Mouse (Mus musculus): Measurements from ENCODE around the gene Selenow.

Selenow gene

GRCm38 (mm10) chr7:15961798-15962197, 39.6 kb upstream of the Selenow start:
- H3K36me3 ChIP-seq (ENCODE audit: insufficient read depth, low read length): no peaks in the 10 kb centered on the region
- H3K9me3 ChIP-seq (ENCODE audit: low read length): peaks cover 11% of the 10 kb centered on the region
- H3K4me3 ChIP-seq (replicated peaks; ENCODE audit: low read length): no peak overlapping the region
- TF ChIP-seq POU5F1 (IDR thresholded peaks at IDR 0.05; ENCODE audit: borderline replicate concordance, low read length): no peak
- no peak for TF ChIP-seq CTCF (conservative IDR thresholded peaks at IDR 0.05; ENCODE audit: low read length)
- H3K27me3 ChIP-seq (ENCODE audit: insufficient read depth, low read length): peaks cover 80% of the 10 kb centered on the region
- H3K4me1 ChIP-seq (replicated peaks; ENCODE audit: low read depth, low read length): peaks cover 53% of the 10 kb centered on the region

GRCm38 (mm10) chr7:15961239-15961638, 39.0 kb upstream of the Selenow start:
- TF ChIP-seq NANOG (IDR thresholded peaks at IDR 0.05; ENCODE audit: borderline replicate concordance, low read length) (no peak), CTCF (conservative IDR thresholded peaks at IDR 0.05; ENCODE audit: low read length) (no peak)
- H3K4me3 ChIP-seq (replicated peaks; ENCODE audit: low read length): no peak overlapping the region
- peaks cover 80% of the 10 kb centered on the region for H3K27me3 ChIP-seq (ENCODE audit: insufficient read depth, low read length)
- no peaks in the 10 kb centered on the region for H3K36me3 ChIP-seq (ENCODE audit: insufficient read depth, low read length)
- peaks cover 15% of the 10 kb centered on the region for H3K9me3 ChIP-seq (ENCODE audit: low read length)
- H3K4me1 ChIP-seq (replicated peaks; ENCODE audit: low read depth, low read length): peaks cover 50% of the 10 kb centered on the region

- TF ChIP-seq NANOG (IDR thresholded peaks at IDR 0.05; ENCODE audit: borderline replicate concordance, low read length): no peak
- TF ChIP-seq POU5F1 (IDR thresholded peaks at IDR 0.05; ENCODE audit: borderline replicate concordance, low read length): no peak
- no peak for TF ChIP-seq CTCF (conservative IDR thresholded peaks at IDR 0.05; ENCODE audit: low read length)
- Histone ChIP-seq H3K4me1 (replicated peaks; ENCODE audit: low read depth, low read length) (peaks cover 54% of the 10 kb centered on the region), H3K36me3 (ENCODE audit: insufficient read depth, low read length) (no peaks in the 10 kb centered on the region), H3K9me3 (ENCODE audit: low read length) (peaks cover 15% of the 10 kb centered on the region), H3K27me3 (ENCODE audit: insufficient read depth, low read length) (peaks cover 81% of the 10 kb centered on the region), H3K4me3 (replicated peaks; ENCODE audit: low read length) (no peak overlapping the region)
Observed at GRCm38 (mm10) chr7:15960691-15961090, 38.5 kb upstream of the Selenow start.

GRCm38 (mm10) chr7:15956143-15956542, 33.9 kb upstream of the Selenow start:
- TF ChIP-seq POU5F1 (IDR thresholded peaks at IDR 0.05; ENCODE audit: borderline replicate concordance, low read length) (no peak), NANOG (IDR thresholded peaks at IDR 0.05; ENCODE audit: borderline replicate concordance, low read length) (no peak), CTCF (conservative IDR thresholded peaks at IDR 0.05; ENCODE audit: low read length) (no peak)
- peaks cover 15% of the 10 kb centered on the region for H3K9me3 ChIP-seq (ENCODE audit: low read length)
- H3K27me3 ChIP-seq (ENCODE audit: insufficient read depth, low read length): peaks cover 78% of the 10 kb centered on the region
- H3K4me1 ChIP-seq (replicated peaks; ENCODE audit: low read depth, low read length): peaks cover 53% of the 10 kb centered on the region
- H3K4me3 ChIP-seq (replicated peaks; ENCODE audit: low read length): no peak overlapping the region
- H3K36me3 ChIP-seq (ENCODE audit: insufficient read depth, low read length): no peaks in the 10 kb centered on the region

DNA sequence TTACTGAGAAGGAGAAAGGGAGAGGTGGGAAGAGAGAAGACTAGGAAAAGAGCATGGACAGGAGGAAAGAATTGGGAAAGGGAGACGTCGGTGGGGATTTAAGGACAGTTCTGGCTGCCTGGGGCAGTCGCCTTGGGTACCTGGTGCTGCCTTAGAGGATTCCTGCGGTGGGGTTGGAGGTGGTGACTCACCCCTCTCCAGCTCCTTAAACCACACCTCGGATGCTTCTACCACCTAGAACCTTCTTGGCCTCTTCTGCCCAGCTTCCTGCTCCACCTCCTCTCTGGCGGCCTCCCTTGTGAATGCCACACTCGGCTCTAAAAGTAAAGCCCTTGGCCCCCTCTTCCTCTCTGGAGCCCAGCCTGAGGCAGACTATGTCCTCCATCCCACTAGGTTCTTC, 33.3 kb upstream of the Selenow start:
- peaks cover 78% of the 10 kb centered on the region for H3K27me3 ChIP-seq (ENCODE audit: insufficient read depth, low read length)
- H3K4me1 ChIP-seq (replicated peaks; ENCODE audit: low read depth, low read length): peaks cover 54% of the 10 kb centered on the region
- H3K9me3 ChIP-seq (ENCODE audit: low read length): peaks cover 15% of the 10 kb centered on the region
- no peak for TF ChIP-seq NANOG (IDR thresholded peaks at IDR 0.05; ENCODE audit: borderline replicate concordance, low read length)
- no peak for TF ChIP-seq CTCF (conservative IDR thresholded peaks at IDR 0.05; ENCODE audit: low read length)
- TF ChIP-seq POU5F1 (IDR thresholded peaks at IDR 0.05; ENCODE audit: borderline replicate concordance, low read length): no peak
- H3K36me3 ChIP-seq (ENCODE audit: insufficient read depth, low read length): no peaks in the 10 kb centered on the region
- H3K4me3 ChIP-seq (replicated peaks; ENCODE audit: low read length): peak overlapping the region; percentile 78

- peak overlapping the region; percentile 78 for H3K4me3 ChIP-seq (replicated peaks; ENCODE audit: low read length)
- TF ChIP-seq CTCF (conservative IDR thresholded peaks at IDR 0.05; ENCODE audit: low read length) (no peak), POU5F1 (IDR thresholded peaks at IDR 0.05; ENCODE audit: borderline replicate concordance, low read length) (no peak), NANOG (IDR thresholded peaks at IDR 0.05; ENCODE audit: borderline replicate concordance, low read length) (no peak)
- H3K9me3 ChIP-seq (ENCODE audit: low read length): peaks cover 15% of the 10 kb centered on the region
- H3K27me3 ChIP-seq (ENCODE audit: insufficient read depth, low read length): peaks cover 78% of the 10 kb centered on the region
- H3K4me1 ChIP-seq (replicated peaks; ENCODE audit: low read depth, low read length): peaks cover 58% of the 10 kb centered on the region
- H3K36me3 ChIP-seq (ENCODE audit: insufficient read depth, low read length): no peaks in the 10 kb centered on the region
Observed at GRCm38 (mm10) chr7:15954978-15955443, 32.8 kb upstream of the Selenow start.

- no peak for TF ChIP-seq POU5F1 (IDR thresholded peaks at IDR 0.05; ENCODE audit: borderline replicate concordance, low read length)
- TF ChIP-seq NANOG (IDR thresholded peaks at IDR 0.05; ENCODE audit: borderline replicate concordance, low read length): no peak
- no peak for TF ChIP-seq CTCF (conservative IDR thresholded peaks at IDR 0.05; ENCODE audit: low read length)
- Histone ChIP-seq H3K36me3 (ENCODE audit: insufficient read depth, low read length) (no peaks in the 10 kb centered on the region), H3K4me3 (replicated peaks; ENCODE audit: low read length) (peak overlapping the region; percentile 78; the same call in 1 of the 2 replicates), H3K9me3 (ENCODE audit: low read length) (peaks cover 15% of the 10 kb centered on the region), H3K4me1 (replicated peaks; ENCODE audit: low read depth, low read length) (peaks cover 64% of the 10 kb centered on the region), H3K27me3 (ENCODE audit: insufficient read depth, low read length) (peaks cover 79% of the 10 kb centered on the region)
Observed at GRCm38 (mm10) chr7:15954436-15954835, 32.2 kb upstream of the Selenow start.

DNA sequence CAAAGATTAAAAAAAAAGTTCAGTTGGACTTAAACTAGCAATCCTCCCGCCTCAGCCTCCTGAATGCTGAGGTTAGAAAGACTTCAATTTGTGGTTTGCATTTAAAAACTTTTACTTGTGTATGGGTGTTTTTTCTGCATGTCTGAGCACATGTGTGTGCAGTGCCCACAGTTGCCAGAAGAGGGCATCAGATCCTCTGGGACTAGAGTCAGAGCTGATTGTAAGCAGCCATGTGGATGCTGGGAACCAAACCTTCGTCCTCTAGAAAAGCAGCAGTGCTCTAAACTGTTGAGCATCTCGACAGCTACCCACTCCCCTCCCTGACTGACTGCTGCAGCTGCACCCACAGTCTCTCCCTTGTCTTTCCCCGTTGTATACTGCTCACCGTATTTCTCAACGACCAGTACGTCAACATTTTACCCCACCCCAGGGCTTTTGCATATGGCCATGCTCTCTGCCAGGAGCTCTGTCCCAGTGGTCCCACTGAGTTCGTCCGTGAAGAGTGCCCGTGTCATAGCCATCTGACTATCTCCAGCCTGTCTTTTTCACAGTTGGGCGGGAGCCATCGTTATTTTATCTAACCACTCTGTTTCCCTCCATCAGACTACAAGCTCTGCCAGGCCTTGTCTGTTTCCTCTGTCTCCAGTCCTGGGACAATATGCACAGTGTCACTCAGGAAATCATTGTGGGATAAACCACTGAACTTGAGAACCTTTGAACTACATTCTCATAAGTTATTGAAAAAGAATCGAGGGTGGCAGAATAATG, 31.3 kb upstream of the Selenow start:
- peaks cover 74% of the 10 kb centered on the region for H3K4me1 ChIP-seq (replicated peaks; ENCODE audit: low read depth, low read length)
- H3K36me3 ChIP-seq (ENCODE audit: insufficient read depth, low read length): no peaks in the 10 kb centered on the region
- H3K4me3 ChIP-seq (replicated peaks; ENCODE audit: low read length): peak overlapping the region; percentile 37
- TF ChIP-seq NANOG (IDR thresholded peaks at IDR 0.05; ENCODE audit: borderline replicate concordance, low read length) (no peak), POU5F1 (IDR thresholded peaks at IDR 0.05; ENCODE audit: borderline replicate concordance, low read length) (no peak), CTCF (conservative IDR thresholded peaks at IDR 0.05; ENCODE audit: low read length) (peak; percentile 90)
- peaks cover 75% of the 10 kb centered on the region for H3K27me3 ChIP-seq (ENCODE audit: insufficient read depth, low read length)
- peaks cover 15% of the 10 kb centered on the region for H3K9me3 ChIP-seq (ENCODE audit: low read length)

Measured in E14TG2a.4 (cell line).